Mouse (Mus musculus) liver, adult 2 months (tissue): ENCODE results near the gene Ly9.

Experiments used
- CTCF ChIP-seq: fragments of 200-500 bp; IDR thresholded peaks from 2 replicates; pipeline ENCODE4 v1.5.1; 2011; ENCODE audit warnings: low read depth, low read length, control low read depth
- POLR2A ChIP-seq: fragments of 200-500 bp; IDR thresholded peaks from 2 replicates; pipeline ENCODE4 v1.6.1; 2011; ENCODE audit warnings: low read length, control low read depth; ENCODE audit not compliant: insufficient read depth; ENCODE audit errors: extremely low read depth

DNA sequence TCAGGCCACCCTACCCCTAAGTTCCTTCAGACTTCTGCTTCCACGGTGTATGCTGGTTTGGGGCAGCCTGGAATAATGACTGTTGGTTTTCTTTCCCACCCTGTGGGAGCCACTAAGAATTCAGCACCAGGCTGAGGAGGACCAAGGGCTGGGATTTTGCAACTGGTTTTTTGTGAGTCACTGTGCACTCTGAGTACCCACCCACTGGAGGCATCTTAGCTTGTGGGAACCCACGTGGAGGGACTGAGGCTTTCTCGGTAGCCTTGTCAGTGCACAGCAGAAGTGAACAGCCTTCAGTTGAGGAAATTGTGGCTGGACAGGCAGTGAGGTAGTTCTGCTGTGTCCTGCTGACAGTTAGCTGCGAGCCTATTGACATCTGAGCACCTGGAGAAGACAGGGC lies 48.3 kb downstream of the Ly9 start, which contains the start of gene Cd244a:
- TF ChIP-seq POLR2A, result no peak
- no peak for TF ChIP-seq CTCF
